Mouse (Mus musculus) heart, embryonic 14.5 days (tissue): ENCODE results near the gene Gm37240. TPM values are rescaled to one million over a fixed set of nuclear protein-coding genes. Genes with fewer than 3 reads are reported as not detected.

Experiments
- ATAC-seq: fragments of 200-750 bp; cut with Nextera tagmentation; 2 replicates; pipeline ENCODE4 v1.8.0; 2017; ENCODE audit warnings: low read depth, moderate TSS enrichment; ENCODE audit not compliant: insufficient number of reproducible peaks, insufficient read depth, low FRiP score
- H3K27ac ChIP-seq, 2 experiments: fragments of 200-500 bp in 1 of 2; fragments of 300-500 bp in 1 of 2; sonication (generic) in 1 of 2; replicated peaks in 1 of 2; 2 replicates each; pipeline ENCODE4 v1.5.1; 2012 to 2014; ENCODE audit warnings: low read depth in 2 of 2, low read length in 2 of 2, control low read depth in 1 of 2, mild to moderate bottlenecking in 1 of 2, mixed read lengths in 1 of 2; ENCODE audit not compliant: control insufficient read depth in 1 of 2, insufficient read depth in 1 of 2
- H3K27me3 ChIP-seq: fragments of 300-500 bp; sonication (generic); 2 replicates; pipeline ENCODE4 v1.6.1; 2014; ENCODE audit warnings: mild to moderate bottlenecking, low read length, control low read depth; ENCODE audit not compliant: control insufficient read depth, insufficient read depth
- H3K36me3 ChIP-seq: fragments of 300-500 bp; sonication (generic); 2 replicates; pipeline ENCODE4 v1.6.1; 2014; ENCODE audit warnings: mild to moderate bottlenecking, control low read depth, low read length, mixed read lengths; ENCODE audit not compliant: control insufficient read depth, insufficient read depth
- H3K4me1 ChIP-seq, 2 experiments: fragments of 200-500 bp in 1 of 2; fragments of 300-500 bp in 1 of 2; sonication (generic) in 1 of 2; 2 replicates each; pipeline ENCODE4 v1.6.1; 2012 to 2014; ENCODE audit warnings: low read length in 2 of 2, control low read depth in 1 of 2, mixed read lengths in 1 of 2; ENCODE audit not compliant: control insufficient read depth in 2 of 2, insufficient read depth in 2 of 2
- H3K4me2 ChIP-seq: fragments of 300-500 bp; sonication (generic); 2 replicates; pipeline ENCODE4 v1.6.1; 2014; ENCODE audit warnings: mild to moderate bottlenecking, low read length
- H3K4me3 ChIP-seq, 2 experiments: fragments of 200-500 bp in 1 of 2; fragments of 300-500 bp in 1 of 2; sonication (generic) in 1 of 2; 2 replicates each; pipeline ENCODE4 v1.5.1; 2012 to 2014; ENCODE audit warnings: low read length in 2 of 2, mild to moderate bottlenecking in 2 of 2, control low read depth in 1 of 2, low read depth in 1 of 2, moderate library complexity in 1 of 2; ENCODE audit not compliant: control insufficient read depth in 1 of 2, insufficient read depth in 1 of 2
- H3K9ac ChIP-seq: fragments of 300-500 bp; sonication (generic); 2 replicates; pipeline ENCODE4 v1.6.1; 2014; ENCODE audit warnings: mild to moderate bottlenecking, low read length
- H3K9me3 ChIP-seq: fragments of 300-500 bp; sonication (generic); 2 replicates; pipeline ENCODE4 v1.6.1; 2016; ENCODE audit warnings: low read length, control low read depth; ENCODE audit not compliant: control insufficient read depth
- WGBS: fragments of 180-500 bp; shearing (Covaris S2); extraction: QIAGEN DNeasy Blood & Tissue Kit; methylation state at CpG from one replicate; pipeline ENCODE4 v1.1.7; 2014; 5-methylcytosine and 5-hydroxymethylcytosine counted together
- polyA plus RNA-seq: library from polyadenylated mRNA; unstranded; fragments of >200 nt; fragmentation: Nextera tagmentation; extraction: Ambion mirVana; gene quantifications from 2 replicates; pipeline ENCODE4 v1.2.1, GENCODE M21; 2014

Gene Gm37240
- polyA plus RNA-seq, 1 experiment from 2014 or later = 12.3 TPM

GRCm38 (mm10) chr3:85776126-85776525 lies 111.2 kb downstream of the Gm37240 start:
- Histone ChIP-seq H3K36me3 (no peaks in the 10 kb centered on the region), H3K4me3 (no peak overlapping the region), H3K27ac (no peak overlapping the region), H3K4me2 (no peak overlapping the region), H3K4me1 (peaks cover 19 to 29% of the 10 kb centered on the region in 2 experiments), H3K9ac (no peak overlapping the region), H3K27me3 (no peaks in the 10 kb centered on the region), H3K9me3 (no peaks in the 10 kb centered on the region)
- 91% methylated on average over 6 of the region's 6 CpGs for WGBS
- ATAC-seq = no peak

- Histone ChIP-seq H3K4me1 (peaks cover 17 to 25% of the 10 kb centered on the region in 2 experiments), H3K4me2 (0 out of 2 replicates have a peak overlapping the region, but pooled peaks have one; percentile 21)
- WGBS = 11% methylated on average over 4 of the region's 4 CpGs
Observed at GRCm38 (mm10) chr3:85773886-85774285, 113.4 kb downstream of the Gm37240 start.

GRCm38 (mm10) chr3:85773425-85773824 lies 113.9 kb downstream of the Gm37240 start:
- H3K27ac ChIP-seq = peak overlapping the region; percentile 73 to 76; a peak in 3 of 4 replicates
- 42% methylated on average over 3 of the region's 3 CpGs for WGBS
- peaks cover 17 to 25% of the 10 kb centered on the region in 2 experiments for H3K4me1 ChIP-seq
- H3K9me3 ChIP-seq = 0 out of 2 replicates have a peak, but pooled peaks cover 2% of the 10 kb centered on the region
- H3K36me3 ChIP-seq = no peaks in the 10 kb centered on the region
- no peak overlapping the region for H3K9ac ChIP-seq
- no peaks in the 10 kb centered on the region for H3K27me3 ChIP-seq
- no peak for ATAC-seq
- H3K4me3 ChIP-seq = no peak overlapping the region
- no peak overlapping the region for H3K4me2 ChIP-seq

More at GRCm38 (mm10) chr3:85773886-85774285, 113.4 kb downstream of the Gm37240 start:
- Histone ChIP-seq H3K36me3 (no peaks in the 10 kb centered on the region), H3K27me3 (no peaks in the 10 kb centered on the region), H3K4me3 (no peak overlapping the region), H3K27ac (peak overlapping the region; percentile 73 to 76), H3K9me3 (no peaks in the 10 kb centered on the region), H3K9ac (no peak overlapping the region)
- ATAC-seq = peak; percentile 85

- Histone ChIP-seq H3K9me3 (0 out of 2 replicates have a peak, but pooled peaks cover 2% of the 10 kb centered on the region), H3K9ac (no peak overlapping the region), H3K36me3 (no peaks in the 10 kb centered on the region), H3K4me3 (no peak overlapping the region), H3K4me2 (no peak overlapping the region), H3K27ac (no peak overlapping the region), H3K4me1 (no peaks in the 10 kb centered on the region), H3K27me3 (no peaks in the 10 kb centered on the region)
- WGBS = 69% methylated on average over 7 of the region's 7 CpGs
- no peak for ATAC-seq
Observed at GRCm38 (mm10) chr3:85764937-85765337, 122.4 kb downstream of the Gm37240 start.

- no peak for ATAC-seq
- Histone ChIP-seq H3K27me3 (no peaks in the 10 kb centered on the region), H3K4me3 (no peak overlapping the region), H3K9ac (no peak overlapping the region), H3K27ac (no peak overlapping the region), H3K36me3 (no peaks in the 10 kb centered on the region), H3K9me3 (0 out of 2 replicates have a peak, but pooled peaks cover 2% of the 10 kb centered on the region), H3K4me2 (no peak overlapping the region), H3K4me1 (no peaks in the 10 kb centered on the region)
- WGBS = 78% methylated on average over 18 of the region's 18 CpGs
Observed at GRCm38 (mm10) chr3:85764008-85764834, 123.1 kb downstream of the Gm37240 start.

- Histone ChIP-seq H3K4me2 (no peak overlapping the region), H3K27me3 (no peaks in the 10 kb centered on the region), H3K9ac (no peak overlapping the region), H3K36me3 (no peaks in the 10 kb centered on the region), H3K4me1 (no peaks in the 10 kb centered on the region), H3K9me3 (no peaks in the 10 kb centered on the region), H3K27ac (no peak overlapping the region), H3K4me3 (no peak overlapping the region)
- no peak for ATAC-seq
- WGBS = 54% methylated on average over 2 of the region's 2 CpGs
Observed at GRCm38 (mm10) chr3:85757944-85758343, 129.4 kb downstream of the Gm37240 start.

- Histone ChIP-seq H3K9ac (no peak overlapping the region), H3K36me3 (no peaks in the 10 kb centered on the region), H3K27me3 (no peaks in the 10 kb centered on the region), H3K4me3 (no peak overlapping the region), H3K9me3 (no peaks in the 10 kb centered on the region), H3K27ac (no peak overlapping the region), H3K4me2 (no peak overlapping the region), H3K4me1 (no peaks in the 10 kb centered on the region)
- WGBS = 87% methylated on average over 4 of the region's 4 CpGs
- ATAC-seq = no peak
Observed at GRCm38 (mm10) chr3:85757435-85757834, 129.9 kb downstream of the Gm37240 start.
